ENCODE assay signal across 22 mouse cellular contexts in genomic region chr6:106820566-106820965, GRCm38 (mm10). TPM values are rescaled to one million over a fixed set of nuclear protein-coding genes. Genes with fewer than 3 reads are reported as not detected.
DNase-seq lines count a peak whose midpoint lies in the region; ATAC-seq and TF ChIP-seq lines count a peak whose summit lies in the region.
"Had no signal": no experiment of that assay in that cellular context is flagged by ENCODE, and none has a peak within 500 bp of the region (broad histone marks: within the 10 kb centered on the region; RNA-seq: fewer than 3 reads in every experiment).

No protein-coding gene starts in this region.

- peak; percentile 26 for DNase-seq in adrenal gland, postnatal 10 days
- DNase-seq in adrenal gland, postnatal 36 days = no peak
- peak; percentile 24 for DNase-seq in heart, postnatal 10 days
- DNase-seq in heart, postnatal 36 days = no peak
- peak; percentile 47 for DNase-seq in midbrain, embryonic 11.5 days (ENCODE audit: low spot score, missing footprints)
- no peak for DNase-seq in midbrain, postnatal 0 days (ENCODE audit: low spot score)
- DNase-seq in layer of hippocampus, postnatal 10 days (ENCODE audit: low spot score in 2 of 2) = no peak
- DNase-seq: adrenal gland, postnatal 25 days; B cell, adult 2 months; cerebellum, postnatal 10 days; gastrocnemius, postnatal 10 days; heart, adult 2 months; heart, postnatal 4 days had no signal

- no peaks in the 10 kb centered on the region for H3K9me3 ChIP-seq in midbrain, embryonic 11.5 days (ENCODE audit: control insufficient read depth, low read length)
- no peaks in the 10 kb centered on the region for H3K9me3 ChIP-seq in midbrain, postnatal 0 days (ENCODE audit: low read length)
- H3K9me3 ChIP-seq: forebrain, embryonic 15.5 days; heart, embryonic 12.5 days; hindbrain, embryonic 12.5 days had no signal

- no peak overlapping the region for H3K27ac ChIP-seq in midbrain, embryonic 11.5 days (ENCODE audit: low read depth, low read length)
- no peak overlapping the region for H3K27ac ChIP-seq in midbrain, postnatal 0 days (ENCODE audit: low read depth, low read length)
- peak overlapping the region; percentile 21; the same call in 1 of the 2 replicates for H3K27ac ChIP-seq in brown adipose tissue, adult 24 weeks (replicated peaks; ENCODE audit: low read depth, low read length)
- H3K27ac ChIP-seq: forebrain, embryonic 15.5 days; heart, adult 2 months; hindbrain, embryonic 12.5 days had no signal

- no peak overlapping the region for H3K9ac ChIP-seq in midbrain, embryonic 11.5 days (ENCODE audit: low read length)
- H3K9ac ChIP-seq in midbrain, postnatal 0 days (replicated peaks; ENCODE audit: low read length, poor library complexity, severe bottlenecking) = no peak overlapping the region
- H3K9ac ChIP-seq: forebrain, embryonic 15.5 days; heart, embryonic 12.5 days; hindbrain, embryonic 12.5 days had no signal

- H3K4me2 ChIP-seq in midbrain, embryonic 11.5 days = no peak overlapping the region
- no peak overlapping the region for H3K4me2 ChIP-seq in midbrain, postnatal 0 days (ENCODE audit: low read depth, low read length, poor library complexity, severe bottlenecking)
- H3K4me2 ChIP-seq: forebrain, embryonic 15.5 days; heart, embryonic 12.5 days; hindbrain, embryonic 12.5 days had no signal

- intact Hi-C loops in heart, postnatal 10 days (cut with DNase I) = no loop called here
- intact Hi-C loops in heart, postnatal 36 days (cut with DNase I) = no loop called here

- no peaks in the 10 kb centered on the region for H3K36me3 ChIP-seq in midbrain, embryonic 11.5 days (ENCODE audit: control insufficient read depth, insufficient read depth, low read length)
- no peaks in the 10 kb centered on the region for H3K36me3 ChIP-seq in midbrain, postnatal 0 days (ENCODE audit: insufficient read depth, low read length)
- H3K36me3 ChIP-seq: forebrain, embryonic 15.5 days; heart, embryonic 12.5 days; hindbrain, embryonic 12.5 days had no signal

- TF ChIP-seq CTCF in midbrain, postnatal 0 days (IDR thresholded peaks at IDR 0.05) = no peak

- ATAC-seq in midbrain, embryonic 11.5 days (ENCODE audit: low FRiP score) = no peak
- no peak for ATAC-seq in midbrain, postnatal 0 days (ENCODE audit: low FRiP score)
- ATAC-seq: CD4-positive, CD25-positive, alpha-beta regulatory T cell, adult 4 months; forebrain, embryonic 15.5 days; hindbrain, embryonic 16.5 days; inflammation-experienced regulatory T-cells, adult 6 months; intestine, postnatal 0 days; Patski had no signal

- H3K4me1 ChIP-seq in midbrain, embryonic 11.5 days (ENCODE audit: control insufficient read depth, insufficient read depth, low read length) = no peaks in the 10 kb centered on the region
- H3K4me1 ChIP-seq in midbrain, postnatal 0 days (ENCODE audit: insufficient read depth, low read length) = no peaks in the 10 kb centered on the region
- H3K4me1 ChIP-seq in brown adipose tissue, adult 24 weeks (ENCODE audit: control insufficient read depth, insufficient read depth, insufficient read length, low read length) = no peaks in the 10 kb centered on the region; the same call in 1 of the 2 replicates
- H3K4me1 ChIP-seq: forebrain, embryonic 15.5 days; heart, embryonic 12.5 days; hindbrain, embryonic 12.5 days had no signal

- no peaks in the 10 kb centered on the region for H3K27me3 ChIP-seq in midbrain, embryonic 11.5 days (ENCODE audit: control insufficient read depth, insufficient read depth, low read length)
- no peaks in the 10 kb centered on the region for H3K27me3 ChIP-seq in midbrain, postnatal 0 days (ENCODE audit: insufficient read depth, low read length)
- H3K27me3 ChIP-seq: forebrain, embryonic 15.5 days; heart, embryonic 12.5 days; hindbrain, embryonic 12.5 days had no signal

- H3K4me3 ChIP-seq in midbrain, embryonic 11.5 days (ENCODE audit: low read depth, low read length) = no peak overlapping the region
- no peak overlapping the region for H3K4me3 ChIP-seq in midbrain, postnatal 0 days (ENCODE audit: low read depth, low read length)
- no peak overlapping the region for H3K4me3 ChIP-seq in brown adipose tissue, adult 24 weeks (ENCODE audit: insufficient read depth, low read depth, low read length)
- H3K4me3 ChIP-seq: forebrain, embryonic 15.5 days; heart, adult 2 months; heart, embryonic 12.5 days; hindbrain, embryonic 12.5 days had no signal

RNA-seq across cellular contexts. Expression of gene Crbn, which starts 20.7 kb away (rescaled TPM):
- 10 to 100 TPM; 51.5 to 54.2 TPM for total RNA-seq in adrenal gland, postnatal 10 days (2021)
- 10 to 100 TPM; 59.8 to 76.6 TPM for total RNA-seq in adrenal gland, postnatal 36 days (2021)
- total RNA-seq in heart, postnatal 10 days (2021) = 10 to 100 TPM; 35.7 to 37.4 TPM
- 10 to 100 TPM; 54.4 to 60.4 TPM for total RNA-seq in heart, postnatal 36 days (2021)
- polyA plus RNA-seq in midbrain, embryonic 11.5 days (2014; fragmentation: Nextera tagmentation; extraction: Ambion mirVana) = 58.1 and 61.0 TPM in 2 replicates
- total RNA-seq in midbrain, postnatal 0 days (2014; rRNA removed) = 48.0 and 53.1 TPM in 2 replicates
- 51.2 and 53.8 TPM in 2 replicates for polyA plus RNA-seq in midbrain, postnatal 0 days (2015; fragmentation: Nextera tagmentation; extraction: Ambion mirVana)
- 32.3 and 53.2 TPM in 2 replicates for polyA plus RNA-seq in brown adipose tissue, adult 24 weeks (2012; ENCODE audit: insufficient read depth, insufficient read length, missing spikeins)
- 10 to 100 TPM; 61.7 to 80.1 TPM for total RNA-seq in layer of hippocampus, postnatal 10 days (2021)

RNA-seq across cellular contexts. Expression of gene Trnt1, which starts 51.6 kb away (rescaled TPM):
- total RNA-seq in adrenal gland, postnatal 10 days (2021) = 10 to 100 TPM; 54.1 to 54.4 TPM
- total RNA-seq in adrenal gland, postnatal 36 days (2021) = 10 to 100 TPM; 59.8 to 63.1 TPM
- total RNA-seq in heart, postnatal 10 days (2021) = 10 to 100 TPM; 34.9 to 35.7 TPM
- total RNA-seq in heart, postnatal 36 days (2021) = 10 to 100 TPM; 37.7 to 40.5 TPM
- 79.8 and 94.0 TPM in 2 replicates for polyA plus RNA-seq in midbrain, embryonic 11.5 days (2014; fragmentation: Nextera tagmentation; extraction: Ambion mirVana)
- 20.8 and 34.5 TPM in 2 replicates for total RNA-seq in midbrain, postnatal 0 days (2014; rRNA removed)
- 51.5 and 54.8 TPM in 2 replicates for polyA plus RNA-seq in midbrain, postnatal 0 days (2015; fragmentation: Nextera tagmentation; extraction: Ambion mirVana)
- 25.0 and 28.5 TPM in 2 replicates for polyA plus RNA-seq in brown adipose tissue, adult 24 weeks (2012; ENCODE audit: insufficient read depth, insufficient read length, missing spikeins)
- total RNA-seq in layer of hippocampus, postnatal 10 days (2021) = 10 to 100 TPM; 51.5 to 62.5 TPM

Comparison
In these comparisons a context has a peak if more than half of its experiments do, and no peak if none do; other contexts are left out.
1. DNase-seq: peak in adrenal gland, postnatal 10 days (single experiment), heart, postnatal 10 days (2 of 2) and midbrain, embryonic 11.5 days (single experiment); none in adrenal gland, postnatal 36 days (0 of 2), heart, postnatal 36 days (0 of 2), midbrain, postnatal 0 days (single experiment) and layer of hippocampus, postnatal 10 days (0 of 2).